Mouse (Mus musculus): ENCODE measurements around the gene Large2. TPM values are rescaled to one million over a fixed set of nuclear protein-coding genes. Genes with fewer than 3 reads are reported as not detected.

Large2 gene
- polyA plus RNA-seq, 1 experiment from 2014 or later: 2.7 TPM

GRCm38 (mm10) chr2:92391703-92392317, 17.1 kb upstream of the Large2 start:
- ATAC-seq: peak; percentile 40
- DNase-seq: no peak
- H3K27me3 ChIP-seq (ENCODE audit: insufficient read depth, low read length): peaks cover 44% of the 10 kb centered on the region
- peak overlapping the region; percentile 21 for H3K4me3 ChIP-seq (ENCODE audit: low read depth, low read length)
- H3K36me3 ChIP-seq (replicated peaks; ENCODE audit: insufficient read depth, low read length): no peaks in the 10 kb centered on the region
- peak overlapping the region; percentile 40; the same call in 1 of the 2 replicates for H3K9ac ChIP-seq (replicated peaks)
- H3K9me3 ChIP-seq (ENCODE audit: low read length): no peaks in the 10 kb centered on the region
- no peak for TF ChIP-seq CTCF (IDR thresholded peaks at IDR 0.05; ENCODE audit: low read depth)
- no peak for TF ChIP-seq EP300 (IDR thresholded peaks at IDR 0.05; ENCODE audit: low read depth)
- peaks cover 15% of the 10 kb centered on the region; the same call in 1 of the 2 replicates for H3K4me1 ChIP-seq (ENCODE audit: insufficient read depth)
- H3K4me2 ChIP-seq (ENCODE audit: low read depth, low read length): peak overlapping the region; percentile 57
- H3K27ac ChIP-seq (ENCODE audit: low read depth): 0 out of 2 replicates have a peak overlapping the region, but pooled peaks have one; percentile 5
- 36% methylated on average over 11 of the region's 11 CpGs for WGBS (ENCODE audit: insufficient replicate concordance)

GRCm38 (mm10) chr2:92391116-92391515, 16.4 kb upstream of the Large2 start:
- H3K27me3 ChIP-seq (ENCODE audit: insufficient read depth, low read length): peaks cover 44% of the 10 kb centered on the region
- H3K27ac ChIP-seq (ENCODE audit: low read depth): no peak overlapping the region
- no peak overlapping the region for H3K4me3 ChIP-seq (ENCODE audit: low read depth, low read length)
- no peaks in the 10 kb centered on the region for H3K36me3 ChIP-seq (replicated peaks; ENCODE audit: insufficient read depth, low read length)
- TF ChIP-seq EP300 (IDR thresholded peaks at IDR 0.05; ENCODE audit: low read depth) (no peak), CTCF (IDR thresholded peaks at IDR 0.05; ENCODE audit: low read depth) (no peak)
- DNase-seq (no peak), ATAC-seq (no peak)
- peak overlapping the region; percentile 57; the same call in 1 of the 2 replicates for H3K4me2 ChIP-seq (ENCODE audit: low read depth, low read length)
- 76% methylated on average over 8 of the region's 8 CpGs for whole genome bisulfite sequencing (ENCODE audit: insufficient replicate concordance)
- no peaks in the 10 kb centered on the region for H3K9me3 ChIP-seq (ENCODE audit: low read length)
- no peak overlapping the region for H3K9ac ChIP-seq (replicated peaks)
- peaks cover 15% of the 10 kb centered on the region; the same call in 1 of the 2 replicates for H3K4me1 ChIP-seq (ENCODE audit: insufficient read depth)

- Histone ChIP-seq H3K27me3 (ENCODE audit: insufficient read depth, low read length) (peaks cover 44% of the 10 kb centered on the region), H3K4me2 (ENCODE audit: low read depth, low read length) (no peak overlapping the region), H3K9ac (replicated peaks) (no peak overlapping the region), H3K4me1 (ENCODE audit: insufficient read depth) (peaks cover 15% of the 10 kb centered on the region; the same call in 1 of the 2 replicates), H3K36me3 (replicated peaks; ENCODE audit: insufficient read depth, low read length) (no peaks in the 10 kb centered on the region), H3K27ac (ENCODE audit: low read depth) (no peak overlapping the region), H3K4me3 (ENCODE audit: low read depth, low read length) (no peak overlapping the region), H3K9me3 (ENCODE audit: low read length) (no peaks in the 10 kb centered on the region)
- DNase-seq: no peak
- TF ChIP-seq CTCF (IDR thresholded peaks at IDR 0.05; ENCODE audit: low read depth) (no peak), EP300 (IDR thresholded peaks at IDR 0.05; ENCODE audit: low read depth) (no peak)
- 57% methylated on average over 6 of the region's 6 CpGs for WGBS (ENCODE audit: insufficient replicate concordance)
- ATAC-seq: no peak
Measured at GRCm38 (mm10) chr2:92390206-92390930, 15.7 kb upstream of the Large2 start.

- WGBS (ENCODE audit: insufficient replicate concordance): 18% methylated on average over 10 of the region's 10 CpGs
- no peak overlapping the region for H3K27ac ChIP-seq (ENCODE audit: low read depth)
- DNase-seq (no peak), ATAC-seq (no peak)
- H3K4me1 ChIP-seq (ENCODE audit: insufficient read depth): peaks cover 15% of the 10 kb centered on the region; the same call in 1 of the 2 replicates
- peak overlapping the region; percentile 41 for H3K4me3 ChIP-seq (ENCODE audit: low read depth, low read length)
- no peak overlapping the region; the same call in 1 of the 2 replicates for H3K9ac ChIP-seq (replicated peaks)
- H3K9me3 ChIP-seq (ENCODE audit: low read length): no peaks in the 10 kb centered on the region
- H3K4me2 ChIP-seq (ENCODE audit: low read depth, low read length): peak overlapping the region; percentile 62
- peaks cover 44% of the 10 kb centered on the region for H3K27me3 ChIP-seq (ENCODE audit: insufficient read depth, low read length)
- no peaks in the 10 kb centered on the region for H3K36me3 ChIP-seq (replicated peaks; ENCODE audit: insufficient read depth, low read length)
- TF ChIP-seq CTCF (IDR thresholded peaks at IDR 0.05; ENCODE audit: low read depth) (no peak), EP300 (IDR thresholded peaks at IDR 0.05; ENCODE audit: low read depth) (no peak)
Measured at GRCm38 (mm10) chr2:92389645-92390044, 15.0 kb upstream of the Large2 start.

GRCm38 (mm10) chr2:92388891-92389641, 14.4 kb upstream of the Large2 start:
- no peak overlapping the region for H3K27ac ChIP-seq (ENCODE audit: low read depth)
- peak overlapping the region; percentile 41 for H3K4me3 ChIP-seq (ENCODE audit: low read depth, low read length)
- H3K9me3 ChIP-seq (ENCODE audit: low read length): no peaks in the 10 kb centered on the region
- H3K4me1 ChIP-seq (ENCODE audit: insufficient read depth): peaks cover 15% of the 10 kb centered on the region; the same call in 1 of the 2 replicates
- H3K27me3 ChIP-seq (ENCODE audit: insufficient read depth, low read length): peaks cover 44% of the 10 kb centered on the region
- H3K36me3 ChIP-seq (replicated peaks; ENCODE audit: insufficient read depth, low read length): no peaks in the 10 kb centered on the region
- 3% methylated on average over 55 of the region's 62 CpGs for WGBS (ENCODE audit: insufficient replicate concordance)
- DNase-seq (peak; percentile 71), ATAC-seq (peak; percentile 47)
- peak overlapping the region; percentile 62 for H3K4me2 ChIP-seq (ENCODE audit: low read depth, low read length)
- no peak for TF ChIP-seq EP300 (IDR thresholded peaks at IDR 0.05; ENCODE audit: low read depth)
- TF ChIP-seq CTCF (IDR thresholded peaks at IDR 0.05; ENCODE audit: low read depth): no peak
- H3K9ac ChIP-seq (replicated peaks): peak overlapping the region; percentile 42; the same call in 1 of the 2 replicates
